Mouse (Mus musculus): ENCODE measurements at regions not wholly inside any gene's neighbourhood (a gene's known extent, or its start where the extent isn't known, plus 50 kb on each side); places are given as distances from the start of the nearest gene placed in this dataset.

GRCm38 (mm10) chr8:126808496-126808895, 137.1 kb downstream of the Tomm20 start:
- TF ChIP-seq POLR2A (IDR thresholded peaks at IDR 0.05; ENCODE audit: low read depth, low read length) (no peak), CTCF (IDR thresholded peaks at IDR 0.05; ENCODE audit: extremely low read depth, insufficient read length, insufficient replicate concordance, low read depth, low read length) (no peak)

Measured in small intestine, adult 2 months (tissue).